Mouse (Mus musculus) pancreas, adult 10 weeks (tissue): ENCODE measurements around the gene Cemip. TPM values are rescaled to one million over a fixed set of nuclear protein-coding genes. Genes with fewer than 3 reads are reported as not detected.

Experiments
- polyA plus RNA-seq: library from polyadenylated mRNA; stranded (reverse); fragments of 350-450 nt; fragmentation: Illumina TruSeq; extraction: RNeasy Lipid Tissue Mini Kit (QIAGEN cat#74804); gene quantifications from one replicate; pipeline ENCODE4 v1.2.3, GENCODE M21; 2015; ENCODE audit warnings: low read depth, low replicate concordance; ENCODE audit not compliant: insufficient read depth

Gene Cemip
- not detected for polyA plus RNA-seq

DNA sequence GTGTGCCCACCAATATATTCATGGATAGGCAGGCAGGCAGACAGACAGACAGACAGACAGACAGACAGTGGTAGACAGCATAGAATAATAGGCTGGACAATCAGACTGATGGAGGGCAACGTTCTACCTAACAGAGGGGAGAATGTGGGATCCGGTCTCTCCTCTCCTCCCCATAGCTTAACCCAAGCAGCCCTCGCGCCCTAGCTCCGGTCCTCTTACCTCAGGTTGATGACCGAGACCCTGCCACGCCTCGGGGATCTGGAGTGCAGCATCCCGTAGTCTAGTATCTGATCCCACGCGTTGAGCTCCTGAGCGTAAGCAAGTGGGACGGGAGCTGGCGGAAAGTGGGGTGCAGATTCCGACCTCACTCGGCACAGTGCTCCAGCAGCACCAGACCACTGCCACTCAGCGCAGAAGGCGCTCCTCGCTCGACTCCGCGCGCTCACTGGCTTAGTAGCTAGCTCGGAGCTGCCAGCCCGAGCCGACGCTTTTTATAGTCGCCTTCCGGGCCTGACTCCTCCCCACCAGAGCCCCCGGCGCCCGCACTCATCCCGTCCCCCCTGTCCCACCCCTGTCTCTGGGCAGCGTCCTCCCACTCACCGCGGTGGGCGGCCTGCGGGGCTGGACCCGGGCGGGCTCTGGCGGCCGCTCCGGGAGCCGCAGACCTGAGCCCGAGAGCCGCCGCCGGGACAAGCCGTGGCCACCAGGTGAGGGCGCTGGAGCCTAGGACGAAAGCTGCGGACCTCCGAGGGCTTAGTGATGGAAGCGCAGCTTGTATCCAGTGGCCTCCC, at the start of gene Cemip:
Gene Cemip, minus strand, starts transcription at position 464 of the 791 bp plus-strand sequence.

DNA sequence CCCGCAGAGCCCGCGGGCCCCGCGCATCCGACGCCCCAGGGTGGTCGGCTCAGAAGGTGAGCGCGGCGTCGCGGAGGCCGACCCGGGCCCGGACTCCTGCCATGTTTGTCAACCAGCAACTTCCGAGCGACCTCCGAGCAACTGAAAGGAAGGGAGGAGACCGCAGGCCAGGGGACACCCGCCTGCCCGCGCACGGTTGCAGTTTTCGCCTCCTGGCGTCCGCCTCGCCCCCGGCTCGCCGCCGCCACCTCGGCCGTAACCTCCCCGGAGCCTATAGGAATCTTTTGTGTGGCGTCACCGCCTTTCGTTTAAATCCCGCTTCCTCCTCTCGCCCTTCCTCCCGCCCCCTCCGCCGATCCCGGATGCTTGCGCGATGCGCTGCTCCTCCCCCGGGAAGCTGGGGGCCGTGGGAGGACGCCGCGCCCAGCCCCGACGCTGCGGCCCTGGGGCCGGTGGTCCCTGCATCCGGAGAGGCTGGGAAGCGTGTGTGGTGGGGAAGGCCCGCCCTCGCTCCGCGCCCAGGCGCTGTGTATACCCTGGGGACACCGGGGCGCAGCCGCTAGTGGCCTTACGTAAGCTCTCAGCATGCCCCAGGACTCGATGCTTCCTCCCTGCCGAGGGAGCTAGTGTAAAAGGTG, 202.2 kb downstream of the Cemip start, which contains the start of the genes Tlnrd1 and Mesd:
Gene Tlnrd1, minus strand, starts transcription at position 285 of the 638 bp plus-strand sequence.
Gene Mesd, plus strand, starts transcription at position 446 of the 638 bp plus-strand sequence.

Other genes starting within 250 kb of the Cemip start
- gene Tlnrd1, start 202.2 kb downstream of the Cemip start, polyA plus RNA-seq, result 3.4 TPM
- gene Mesd, start 202.0 kb downstream of the Cemip start, polyA plus RNA-seq, result 12.5 TPM
- gene Abhd17c, start 65.4 kb upstream of the Cemip start, polyA plus RNA-seq, result 8.7 TPM